Mouse (Mus musculus): Measurements from ENCODE around the gene Rapgef3.

The Rapgef3 gene

DNA sequence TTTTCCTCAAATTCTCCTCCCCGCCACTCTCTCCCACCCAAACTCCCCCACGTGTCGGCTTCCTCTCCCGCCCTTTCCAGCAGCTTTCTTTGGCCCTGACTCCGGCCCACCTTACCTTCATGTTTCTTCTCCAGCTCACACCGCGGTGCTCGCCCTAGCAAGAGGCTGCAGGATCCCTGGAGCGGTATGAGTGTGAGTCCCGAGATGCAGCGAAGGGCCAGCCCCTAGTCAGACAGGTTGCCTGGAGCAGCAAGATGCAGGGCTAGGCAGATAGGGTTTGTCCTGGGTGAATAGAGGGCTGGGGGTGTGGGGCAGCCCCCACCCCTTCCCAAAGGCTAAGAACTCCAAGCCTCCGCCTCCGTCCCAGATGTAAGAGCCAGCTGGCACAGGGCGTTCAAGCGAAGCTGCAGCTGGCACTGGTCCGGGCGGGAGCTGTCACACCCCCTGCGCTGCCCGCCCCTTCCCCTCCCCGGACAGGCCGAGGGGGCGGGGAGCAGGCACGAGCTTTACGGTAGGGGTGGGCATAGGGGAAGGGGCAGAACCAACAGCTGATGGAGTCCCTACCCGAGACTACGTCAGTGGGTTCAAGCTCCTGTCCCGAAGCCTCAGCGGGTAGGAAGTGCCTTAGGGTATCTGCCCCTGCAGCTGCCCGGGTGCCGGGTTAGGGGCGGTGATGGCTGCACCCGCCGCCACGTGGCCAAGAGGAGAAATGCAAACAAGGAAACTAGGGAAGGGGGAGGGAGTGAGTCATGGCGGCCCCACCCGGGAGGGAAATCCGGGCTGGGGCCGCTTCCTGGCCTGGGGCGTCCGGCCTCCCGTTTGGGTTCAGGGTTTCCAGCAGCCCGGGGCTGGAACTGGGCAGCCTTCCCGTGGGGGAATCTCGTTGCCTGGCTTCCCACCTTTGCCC lies at the start of gene Rapgef3:
Gene Rapgef3 (minus strand): TSS at position 693 of the 907 bp plus-strand sequence.
- peak; percentile 88 for DNase-seq

DNA sequence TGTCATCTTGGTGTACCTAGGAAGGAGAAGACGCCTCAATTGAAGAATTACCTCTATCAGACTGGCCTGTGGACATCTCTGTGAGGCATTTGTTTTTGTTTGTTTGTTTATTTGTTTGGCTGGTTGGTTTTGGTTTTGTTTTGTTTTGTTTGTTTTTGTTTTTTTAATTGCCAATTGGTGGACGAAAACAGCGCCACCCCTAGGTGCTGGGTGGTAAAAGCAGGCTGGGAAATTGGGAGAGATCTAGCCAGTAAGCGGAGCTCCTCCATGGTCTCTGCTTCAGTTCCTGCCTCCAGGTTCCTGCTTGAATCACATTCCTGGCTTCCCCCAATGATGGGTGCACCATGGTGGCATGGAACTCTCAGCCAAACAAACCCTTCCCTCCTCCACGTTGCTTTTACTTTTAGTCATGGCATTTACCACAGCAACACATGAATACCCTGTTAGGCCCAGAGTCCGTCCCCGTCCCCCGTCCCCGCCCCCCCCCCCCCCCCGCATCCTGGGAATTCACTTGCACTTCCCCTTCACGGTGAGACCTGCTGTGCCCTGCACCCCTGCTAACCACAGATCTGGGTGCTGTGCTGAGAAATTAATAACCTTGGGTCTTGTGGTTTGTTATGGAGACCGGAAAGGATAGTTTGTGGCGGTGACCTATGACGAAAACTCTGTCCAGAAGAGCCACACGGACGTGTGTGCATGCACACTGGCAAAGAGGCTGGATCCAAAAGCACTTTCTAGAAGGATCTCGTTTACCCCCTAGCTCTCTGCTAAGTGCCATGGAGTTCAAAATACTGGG lies 48.6 kb upstream of the Rapgef3 start:
- no peak for DNase-seq

DNA sequence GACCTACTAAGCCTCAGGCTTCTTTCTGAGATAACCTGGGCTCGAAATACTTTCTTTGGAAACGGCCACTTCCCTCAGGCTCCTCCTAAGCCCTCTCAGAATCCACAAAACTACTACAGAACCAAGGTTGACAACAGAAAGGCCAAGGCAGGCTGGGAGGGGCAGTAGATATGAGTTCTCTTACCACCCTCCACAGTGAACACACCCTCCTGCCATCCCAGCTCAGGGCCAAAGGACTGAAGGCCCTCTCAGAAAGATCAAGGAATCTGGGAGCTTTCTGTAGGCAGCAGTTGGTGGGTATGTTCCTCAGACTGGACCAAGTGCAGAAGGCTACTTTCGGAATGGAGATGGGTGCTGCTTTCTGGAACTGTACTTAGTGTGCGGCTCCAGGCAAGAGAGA lies 47.5 kb upstream of the Rapgef3 start:
- no peak for DNase-seq

DNA sequence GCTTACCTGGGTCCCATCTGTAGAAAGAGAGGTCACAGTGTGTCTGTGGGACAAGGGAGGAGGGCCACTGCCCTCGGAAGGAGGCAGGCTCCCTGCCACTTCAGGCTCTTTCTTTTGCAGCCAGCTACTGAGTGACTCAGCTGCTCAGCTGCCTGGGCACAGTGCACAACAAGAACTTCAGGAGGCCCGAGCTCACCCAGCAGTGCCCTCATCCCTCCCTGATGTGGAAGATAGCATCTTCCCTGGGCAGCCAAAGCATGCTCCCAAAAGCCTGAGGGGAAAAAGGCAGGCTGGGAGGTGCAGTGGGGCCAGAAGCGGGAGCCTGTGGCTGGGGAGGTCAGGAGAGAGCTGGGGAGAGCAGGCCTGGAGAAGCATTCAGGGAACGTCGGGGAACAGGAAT lies 46.9 kb upstream of the Rapgef3 start:
- DNase-seq = no peak

DNA sequence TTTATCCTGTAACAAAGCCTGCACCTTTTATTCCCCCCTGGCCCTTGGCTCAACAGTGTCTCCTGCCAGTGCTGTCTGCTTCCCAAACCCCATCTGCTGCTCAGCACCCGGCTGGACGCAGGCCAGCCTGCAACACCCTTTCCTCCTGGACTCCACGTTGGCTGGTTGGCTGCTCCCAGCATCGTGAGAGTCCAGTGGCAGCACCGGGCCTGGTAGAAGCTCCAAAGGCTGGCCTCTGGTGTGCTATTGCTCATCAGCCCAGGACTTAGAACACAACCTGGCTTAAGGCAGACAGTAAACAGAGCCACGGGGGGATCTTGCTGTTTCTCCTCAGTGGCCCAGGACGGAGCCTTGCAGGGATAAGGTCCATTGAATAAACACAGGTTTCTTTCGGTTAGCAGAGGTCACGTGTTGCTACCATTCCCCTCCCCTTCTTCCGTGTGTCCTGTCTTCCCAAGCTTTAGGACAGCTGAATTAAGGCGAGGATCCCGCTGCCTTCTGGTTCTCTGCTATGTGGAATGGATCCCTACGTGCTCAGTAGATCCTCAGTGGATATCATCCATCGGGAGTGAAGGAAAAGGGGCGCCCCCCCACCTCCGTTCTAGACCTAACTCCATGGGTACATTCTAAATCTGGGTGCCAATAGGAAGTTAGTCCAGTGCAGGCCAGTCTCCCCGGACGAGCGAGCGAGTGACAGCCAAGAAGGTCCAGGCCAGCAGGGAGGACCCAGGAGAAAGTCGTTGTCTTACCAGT lies 45.9 kb upstream of the Rapgef3 start:
- peak; percentile 65 for DNase-seq

DNA sequence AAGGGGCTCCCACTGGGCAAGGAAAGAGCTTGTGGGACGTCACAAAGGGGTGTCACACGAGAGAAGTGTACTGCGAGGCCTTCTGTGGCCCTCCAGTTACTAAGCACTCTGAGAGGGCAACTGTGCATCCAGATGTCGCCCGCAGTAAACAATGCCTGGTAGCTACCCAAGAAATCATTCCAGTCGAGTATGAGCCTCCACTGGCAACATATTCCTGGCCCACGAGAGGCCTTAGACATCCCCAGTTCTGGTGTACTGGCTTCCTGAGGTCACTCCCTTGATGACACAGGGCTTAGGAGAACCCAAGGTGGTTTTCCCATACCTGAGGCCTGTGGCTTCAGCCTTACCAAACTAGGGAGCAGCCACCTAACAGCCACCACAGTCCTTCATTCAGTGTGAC lies 45.1 kb upstream of the Rapgef3 start:
- DNase-seq = no peak

DNA sequence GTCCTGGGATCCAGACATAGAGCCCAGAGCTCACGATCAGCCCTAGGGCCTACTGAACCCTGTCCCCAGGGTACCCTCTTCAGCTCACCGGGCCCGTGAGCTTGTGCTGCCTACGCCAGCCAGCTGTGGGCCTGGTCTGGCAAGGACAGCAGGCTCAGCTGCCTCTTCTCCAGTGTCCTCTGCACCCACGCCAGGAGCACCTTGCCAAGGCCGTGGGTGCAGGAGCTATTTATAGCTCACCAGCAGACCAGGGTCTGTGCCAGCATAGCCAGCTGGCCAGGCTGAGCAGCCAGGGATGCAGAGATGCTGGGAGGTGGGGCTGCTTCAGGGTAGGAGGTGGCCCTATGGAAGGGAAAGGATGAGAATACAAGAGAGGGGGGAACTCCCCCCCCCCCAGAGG lies 44.4 kb upstream of the Rapgef3 start:
- peak; percentile 59 for DNase-seq

DNA sequence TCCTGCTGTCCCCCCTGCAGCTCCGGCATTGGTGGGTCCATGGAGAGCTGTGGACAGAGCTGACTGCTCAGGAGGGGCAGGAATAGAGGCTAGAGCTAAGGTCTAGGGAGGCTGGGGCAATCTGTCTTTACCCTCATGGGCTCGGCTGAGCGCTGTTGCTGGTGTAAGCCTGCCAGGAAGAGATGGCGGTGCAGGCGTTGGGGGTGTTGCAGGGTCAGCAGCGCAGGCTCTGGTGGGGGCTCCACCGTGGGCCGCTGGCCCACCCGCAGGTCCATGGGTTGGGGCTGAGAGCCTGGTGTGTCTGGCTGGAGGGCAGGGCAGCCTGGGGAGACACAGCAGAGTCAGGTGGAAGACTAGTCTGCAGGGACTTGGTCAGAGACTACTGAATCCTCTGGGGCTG lies 43.5 kb upstream of the Rapgef3 start:
- no peak for DNase-seq

DNA sequence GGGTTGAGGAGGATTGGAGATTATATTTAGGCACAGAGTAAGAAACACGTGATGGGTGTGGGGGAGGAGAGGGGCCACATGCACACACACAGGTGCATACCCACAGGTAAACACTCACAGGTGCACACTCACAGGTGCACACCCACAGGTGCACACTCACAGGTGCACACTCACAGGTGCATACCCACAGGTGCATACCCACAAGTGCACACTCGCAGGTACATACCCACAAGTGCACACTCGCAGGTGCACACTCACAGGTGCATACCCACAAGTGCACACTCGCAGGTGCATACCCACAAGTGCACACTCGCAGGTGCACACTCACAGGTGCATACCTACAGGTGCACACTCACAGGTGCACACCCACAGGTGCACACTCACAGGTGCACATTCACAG lies 42.6 kb upstream of the Rapgef3 start:
- no peak for DNase-seq

DNA sequence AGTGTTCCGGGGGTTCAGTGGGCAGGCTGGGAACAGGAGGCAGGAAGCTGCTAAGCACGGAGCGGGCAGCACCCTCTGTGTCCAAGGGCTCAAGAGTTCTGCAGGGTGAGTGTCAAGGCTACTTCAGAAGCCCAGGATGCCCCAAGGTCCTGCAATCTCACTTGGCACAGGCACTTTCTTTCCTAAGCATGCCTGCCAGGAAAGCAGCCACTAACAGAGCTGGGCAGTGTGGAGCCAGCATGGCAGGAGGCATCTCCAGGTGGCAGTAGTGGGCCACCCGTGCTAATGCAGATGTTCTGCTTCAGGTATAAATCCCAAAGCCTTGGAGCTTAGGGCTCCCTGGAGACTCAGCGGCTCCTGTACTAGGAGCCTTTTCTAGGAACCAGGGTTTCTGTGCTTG lies 42.2 kb upstream of the Rapgef3 start:
- DNase-seq = no peak

DNA sequence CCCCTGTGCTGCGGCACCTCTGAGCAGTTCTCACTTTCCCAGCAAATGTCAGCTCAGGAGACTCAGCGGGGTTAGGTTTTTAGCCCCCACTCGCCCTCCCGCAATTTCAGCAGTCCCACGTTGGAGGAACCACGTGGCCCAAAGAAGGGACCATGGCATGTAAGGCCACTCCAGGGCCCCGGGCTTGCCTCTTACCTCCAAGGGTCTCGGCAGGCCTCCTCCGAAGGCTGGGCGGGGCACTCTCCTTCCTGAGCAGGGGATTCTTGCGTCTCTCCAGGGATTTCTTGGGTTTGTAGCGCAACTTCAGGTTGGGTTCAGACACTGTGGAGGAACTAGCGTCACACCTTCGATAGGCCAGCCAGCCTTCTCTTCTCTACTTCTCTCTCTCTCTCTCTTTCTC lies 41.4 kb upstream of the Rapgef3 start:
- DNase-seq = no peak

DNA sequence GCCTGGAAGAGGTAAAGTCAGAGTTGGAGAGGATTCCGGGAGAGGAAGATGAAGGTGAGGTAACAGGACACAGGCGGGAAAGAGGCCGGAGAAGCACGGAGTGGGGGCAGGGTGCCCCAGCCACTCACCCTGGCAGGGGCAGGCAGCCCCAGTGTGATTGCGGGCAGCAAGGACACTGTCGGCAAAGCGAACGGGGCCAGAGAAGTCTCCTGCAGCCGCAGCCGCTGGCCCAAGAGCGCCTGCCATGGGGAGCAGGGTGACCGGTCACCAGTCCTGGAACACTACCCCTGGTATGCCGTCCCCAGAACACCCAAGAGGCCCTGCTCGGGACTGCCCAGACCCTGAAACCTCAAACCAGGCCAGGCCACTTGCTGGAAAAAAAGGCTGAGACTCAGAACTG lies 40.8 kb upstream of the Rapgef3 start:
- no peak for DNase-seq

DNA sequence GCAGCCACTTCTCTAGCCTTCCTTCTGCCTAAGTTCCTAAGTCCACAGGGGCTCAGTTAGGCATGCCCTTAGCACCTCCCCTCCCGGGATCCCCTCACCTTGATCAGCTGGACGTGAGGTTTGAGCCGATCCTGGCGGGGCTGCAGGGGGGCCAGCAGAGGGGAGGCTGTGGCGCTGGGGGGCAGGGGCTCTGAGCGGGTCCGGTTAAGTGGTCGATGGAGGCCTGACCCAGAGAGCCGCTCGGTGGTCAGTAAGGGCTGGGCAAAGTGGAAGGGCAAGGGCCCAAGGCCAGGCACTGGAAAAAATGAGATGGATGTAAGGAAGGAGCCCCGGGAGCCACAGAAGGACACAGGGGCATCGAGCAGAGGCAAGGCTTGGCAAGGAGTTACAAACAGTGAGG lies 40.1 kb upstream of the Rapgef3 start:
- DNase-seq = no peak

DNA sequence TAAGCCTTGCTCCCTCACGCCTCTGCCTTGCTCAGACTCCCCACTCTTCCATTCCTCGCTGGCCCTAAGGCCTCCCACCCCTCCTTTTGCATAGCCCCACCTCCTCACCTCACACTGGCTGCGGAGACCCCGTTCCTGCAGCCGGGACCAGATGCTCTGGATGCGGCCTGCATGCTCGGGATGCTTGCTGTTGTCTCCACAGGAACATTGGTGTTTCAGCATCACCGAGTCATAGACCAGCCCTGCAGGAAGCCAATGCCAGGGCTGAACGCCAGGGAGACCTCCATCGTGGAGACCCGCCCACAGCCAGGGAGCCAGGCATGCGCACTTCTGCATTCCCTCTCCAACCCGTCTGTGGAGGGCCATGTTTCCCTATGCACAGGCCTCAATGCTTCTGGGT lies 34.8 kb upstream of the Rapgef3 start:
- DNase-seq = no peak

DNA sequence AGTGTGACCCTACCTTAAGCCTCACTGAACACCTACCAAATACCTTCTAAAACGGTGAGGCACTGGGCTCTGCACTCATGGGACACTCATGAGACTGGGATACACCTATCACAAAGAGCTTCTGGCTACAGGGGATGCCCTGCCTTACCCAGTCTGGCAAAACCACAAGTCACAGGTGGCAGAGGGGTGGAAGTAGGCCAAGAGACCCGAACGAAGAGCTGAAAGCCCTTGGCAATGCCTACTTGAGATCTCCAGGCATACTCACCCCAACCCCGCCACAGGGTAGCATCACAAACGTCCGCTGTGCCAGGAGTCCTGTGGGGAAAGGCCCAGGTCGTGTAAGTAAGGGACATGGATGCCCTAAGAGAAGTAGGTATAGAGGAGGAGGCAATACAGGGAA lies 34.0 kb upstream of the Rapgef3 start:
- DNase-seq = no peak

DNA sequence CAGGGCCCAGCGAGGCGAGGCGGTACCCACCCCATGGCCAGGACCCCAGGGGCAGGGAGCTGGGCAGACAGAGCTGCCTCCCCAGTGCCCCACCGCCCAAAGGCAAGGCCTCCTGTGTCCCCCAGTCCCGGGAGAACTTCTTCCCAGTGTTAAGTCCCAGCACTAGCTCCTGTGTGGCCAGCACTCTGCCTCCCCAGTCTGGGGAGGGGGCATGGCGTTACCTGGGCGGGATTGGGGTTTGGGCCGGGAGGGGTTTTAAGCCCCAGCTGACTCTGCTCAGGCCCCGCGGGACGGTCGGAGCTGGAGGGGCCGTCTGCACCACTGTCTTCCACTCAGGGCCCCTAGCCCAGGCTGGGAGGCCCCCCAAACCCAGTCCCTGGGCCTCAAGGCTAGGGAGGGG lies 33.1 kb upstream of the Rapgef3 start:
- DNase-seq = no peak

DNA sequence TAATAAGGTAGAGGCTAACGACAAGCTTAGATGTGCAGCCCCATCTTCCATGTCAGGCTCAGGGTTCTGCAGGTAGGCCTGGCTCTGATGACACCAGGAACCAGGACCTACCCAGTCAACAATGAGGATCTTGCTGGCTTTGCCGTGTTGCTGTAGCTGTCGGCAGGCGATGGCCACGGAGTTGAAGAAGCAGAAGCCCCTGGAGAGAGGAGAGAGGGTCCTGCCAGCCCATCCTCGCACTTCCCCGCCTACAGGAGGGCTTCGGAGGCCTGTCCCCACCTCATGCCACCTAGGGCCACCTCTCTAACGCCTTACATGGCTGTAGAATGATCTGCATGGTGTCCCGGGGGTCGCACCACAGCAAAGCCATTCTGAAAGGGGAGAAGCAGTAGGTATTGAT lies 31.7 kb upstream of the Rapgef3 start:
- no peak for DNase-seq

DNA sequence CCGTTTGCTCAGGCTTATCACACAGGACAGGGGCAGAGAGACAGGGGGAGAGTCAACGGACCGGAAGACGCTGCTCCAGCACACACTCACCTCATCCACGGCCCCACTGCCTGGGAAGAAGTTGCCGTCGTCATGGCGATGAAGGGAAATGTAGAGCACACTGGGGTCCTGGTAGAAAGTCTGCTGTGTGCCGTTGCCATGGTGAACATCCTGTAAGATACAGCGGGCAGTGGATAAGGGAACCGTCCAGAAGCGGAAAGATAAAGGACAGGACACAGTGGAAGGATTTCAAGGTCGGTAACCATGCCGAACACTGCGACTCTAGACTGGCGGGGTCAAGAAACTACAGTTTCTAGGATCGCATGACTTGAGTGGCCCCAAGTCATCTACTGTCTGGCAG lies 30.4 kb upstream of the Rapgef3 start:
- DNase-seq = no peak

DNA sequence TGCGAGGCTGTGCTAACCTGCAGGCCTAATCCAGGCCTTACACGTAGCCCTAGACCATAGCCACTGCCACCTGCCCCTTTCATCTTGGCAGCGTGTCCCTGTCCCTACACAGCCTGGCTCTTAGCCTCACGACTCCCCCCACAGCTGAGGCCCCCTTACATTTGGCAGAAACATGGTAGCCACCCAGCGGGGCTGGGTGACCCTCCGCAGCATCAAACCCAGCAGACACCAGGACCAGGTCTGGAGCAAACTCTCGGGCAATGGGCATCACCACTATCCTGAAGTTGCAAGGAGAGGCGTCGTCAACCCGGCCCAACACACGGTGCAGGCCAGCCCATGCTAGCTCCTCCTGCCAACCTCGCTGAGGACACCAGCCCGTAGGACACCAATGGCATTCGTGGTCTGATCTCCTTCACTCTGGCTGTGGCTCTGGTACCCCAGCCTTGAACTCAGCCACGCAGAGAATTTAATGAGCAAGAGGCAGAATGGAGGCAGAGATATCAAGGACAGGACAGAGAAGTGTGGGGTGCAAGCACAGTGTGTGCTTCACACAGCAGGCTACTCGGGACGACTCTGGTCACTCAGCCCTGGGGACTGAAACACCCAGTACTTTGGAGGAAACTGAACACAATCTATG lies 29.0 kb upstream of the Rapgef3 start:
- DNase-seq = no peak

DNA sequence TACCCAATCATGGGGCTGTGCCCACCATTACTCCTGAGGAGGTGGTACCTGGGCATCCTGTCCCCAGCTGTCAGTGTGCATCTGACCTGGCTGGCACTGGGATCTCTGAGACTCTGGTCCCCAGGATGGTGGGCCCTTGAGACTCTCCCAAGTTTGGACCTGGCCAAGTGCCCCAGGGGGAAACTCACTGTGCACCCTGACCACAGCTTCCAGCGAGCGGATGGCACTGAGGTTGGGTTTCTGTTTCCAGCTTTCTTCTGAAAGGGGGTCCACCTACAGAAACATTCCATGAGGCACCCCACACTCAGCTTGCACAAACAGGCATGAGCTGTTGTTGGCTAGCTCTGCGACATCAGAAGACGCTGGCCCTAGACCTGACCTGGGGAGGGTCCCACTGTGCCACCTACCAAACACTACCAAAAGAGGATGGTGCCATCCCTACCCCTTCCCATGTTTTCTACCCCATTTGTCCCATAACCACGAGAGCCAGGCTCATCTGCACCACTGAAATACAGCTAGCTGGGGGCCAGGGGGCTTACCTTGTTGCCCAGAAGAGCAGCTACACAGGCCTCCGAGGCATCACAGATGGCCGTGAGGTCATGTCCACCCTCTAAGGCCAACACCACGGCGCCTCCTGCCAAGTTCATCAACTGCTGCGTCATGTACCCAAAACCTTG lies 27.9 kb upstream of the Rapgef3 start:
- no peak for DNase-seq

DNA sequence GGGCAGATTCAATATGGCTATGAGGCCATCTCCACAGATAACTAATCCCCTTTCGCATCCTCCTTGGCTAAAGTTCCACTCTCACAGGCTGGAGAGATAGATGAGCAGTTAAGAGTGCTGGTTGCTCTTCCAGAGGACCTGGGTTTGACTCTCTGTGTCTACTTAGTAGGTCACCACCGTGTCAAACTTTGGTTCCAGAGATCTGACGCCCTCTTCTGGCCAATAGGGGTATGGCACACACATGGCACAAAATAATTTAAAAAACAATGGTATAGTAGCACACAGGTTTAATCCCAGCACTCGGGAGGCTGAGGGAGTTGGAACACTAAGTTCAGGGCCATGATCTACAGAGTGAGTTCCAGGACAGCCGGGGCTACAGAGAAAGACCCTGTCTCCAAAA lies 26.5 kb upstream of the Rapgef3 start:
- DNase-seq = no peak

DNA sequence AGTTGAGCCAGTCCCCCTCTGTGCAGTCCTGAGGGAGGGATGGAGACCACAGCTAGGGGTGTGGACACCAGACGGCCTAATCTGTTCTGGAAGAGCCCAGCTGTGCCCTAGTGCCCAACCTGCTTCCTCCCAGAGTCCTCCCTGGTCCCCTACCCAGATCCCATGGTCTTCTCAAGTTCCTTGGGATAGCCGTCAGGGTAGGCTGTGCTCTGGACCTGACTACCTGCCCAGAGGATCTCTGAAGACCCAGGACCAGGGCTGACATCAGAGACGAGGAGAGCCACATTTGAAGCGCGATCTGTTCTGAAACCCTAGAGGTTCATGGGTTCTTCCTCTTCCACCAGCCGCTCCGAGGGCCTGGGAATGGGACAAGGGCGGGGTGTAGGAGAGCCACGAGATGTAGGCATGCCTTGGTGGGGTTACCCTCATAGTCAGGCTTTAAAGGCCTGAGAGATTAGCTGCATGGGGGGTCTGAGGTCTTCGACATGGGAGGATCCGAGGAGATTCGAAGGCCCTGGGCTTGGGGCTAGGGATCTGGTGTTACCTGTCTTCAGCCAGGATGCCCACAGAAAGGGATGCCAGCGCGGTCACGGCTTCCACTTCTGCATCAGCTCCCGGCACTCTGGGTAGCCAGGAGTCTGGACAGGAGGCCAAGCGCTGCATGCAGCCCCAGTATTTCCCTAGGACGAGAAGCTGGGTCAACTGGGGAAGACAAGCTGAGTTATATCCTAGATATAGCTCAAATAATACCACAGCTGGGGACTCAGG lies 25.8 kb upstream of the Rapgef3 start:
- DNase-seq = no peak
